Comparison of ENCODE assay signal across 18 mouse cellular contexts in the genomic region with DNA sequence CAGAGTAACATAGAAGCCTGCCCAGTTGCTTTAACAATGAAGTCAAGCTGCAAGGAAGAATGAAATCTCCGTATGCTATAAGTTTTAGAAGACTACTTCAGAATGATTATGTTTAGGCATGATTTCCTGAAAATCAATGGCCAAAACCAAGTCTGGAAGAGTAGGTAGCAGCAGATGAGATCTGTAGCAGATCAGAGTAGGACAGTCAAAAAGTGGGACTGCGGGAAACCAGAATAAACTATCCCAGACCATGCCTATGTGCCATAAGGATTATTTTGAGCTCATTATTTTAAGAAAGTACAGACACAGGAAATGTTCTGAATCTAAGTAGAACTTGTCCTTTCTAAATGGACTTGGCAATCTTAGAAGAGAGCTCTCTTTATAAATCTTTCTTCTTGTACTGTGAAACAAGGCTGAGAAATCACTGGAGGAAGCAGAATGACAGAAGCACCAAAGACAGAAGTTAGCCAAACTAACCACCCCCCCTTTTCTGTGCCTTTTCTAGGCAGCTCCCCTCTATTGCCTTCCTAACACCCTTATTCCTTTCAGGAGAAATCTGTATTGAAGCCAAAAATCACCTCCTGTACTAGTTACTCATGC.
A peak's percentile ranks its signal among the peaks of the same experiment; 100 is the strongest.
DNase-seq lines count a peak whose midpoint lies in the region; ATAC-seq lines count a peak whose summit lies in the region.
"Had no signal": no experiment of that assay in that cellular context is flagged by ENCODE, and none has a peak within 500 bp of the region (broad histone marks: within the 10 kb centered on the region; RNA-seq: fewer than 3 reads in every experiment).

No protein-coding gene starts in this region.

- no peak for DNase-seq in frontal cortex, postnatal 25 days (ENCODE audit: low spot score in 2 of 2)
- DNase-seq in left cerebral cortex, adult 11 months (ENCODE audit: low spot score): peak; percentile 30
- no peak for DNase-seq in left cerebral cortex, postnatal 4 days
- DNase-seq in right cerebral cortex, adult 18-20 months: peak; percentile 45
- no peak for DNase-seq in right cerebral cortex, postnatal 25 days
- DNase-seq in telencephalon, adult 2 months (ENCODE audit: low read depth, low spot score): peak; percentile 86
- DNase-seq in yolk sac, embryonic 10.5 days (ENCODE audit: low spot score): no peak
- DNase-seq: adrenal gland, adult 2 months; adrenal gland, postnatal 10 days; adrenal gland, postnatal 25 days; cerebellum, adult 11-12 months; cerebellum, adult 2 months; cerebellum, adult 9-10 months; cerebellum, postnatal 10 days; cerebellum, postnatal 25 days had no signal

- intact Hi-C loops in left cerebral cortex, postnatal 4 days (cut with DNase I): no loop called here

- ATAC-seq in frontal cortex, adult (ENCODE audit: low TSS enrichment): peak; percentile 93
- ATAC-seq: forebrain, embryonic 13.5 days; forebrain, embryonic 15.5 days had no signal

Comparison
In these comparisons a context has a peak if more than half of its experiments do, and no peak if none do; other contexts are left out.
1. DNase-seq: peak in left cerebral cortex, adult 11 months (single experiment), right cerebral cortex, adult 18-20 months (single experiment) and telencephalon, adult 2 months (single experiment); none in frontal cortex, postnatal 25 days (0 of 2), left cerebral cortex, postnatal 4 days (single experiment), right cerebral cortex, postnatal 25 days (single experiment) and yolk sac, embryonic 10.5 days (single experiment).